In genomic region chr16:29815632-29816337, GRCm38 (mm10) we compare ENCODE assay signal across 13 mouse cellular contexts.
DNase-seq lines count a peak whose midpoint lies in the region; ATAC-seq and TF ChIP-seq lines count a peak whose summit lies in the region.
"Had no signal": no experiment of that assay in that cellular context is flagged by ENCODE, and none has a peak within 500 bp of the region (broad histone marks: within the 10 kb centered on the region; RNA-seq: fewer than 3 reads in every experiment).

No protein-coding gene starts in this region.

- no peaks in the 10 kb centered on the region for H3K9me3 ChIP-seq in kidney, embryonic 16.5 days (ENCODE audit: low read length)
- H3K9me3 ChIP-seq in stomach, embryonic 15.5 days, result no peaks in the 10 kb centered on the region
- H3K9me3 ChIP-seq: neural tube, embryonic 13.5 days had no signal

- no peak for DNase-seq in kidney, adult 18-20 months
- peak; percentile 54 to 58 for DNase-seq in urinary bladder, adult 18-20 months (ENCODE audit: low spot score in 2 of 2)
- no peak for DNase-seq in urinary bladder, postnatal 10 days (ENCODE audit: low spot score)
- peak; percentile 97 for DNase-seq in gonadal fat pad, adult 2 months (ENCODE audit: low read depth)
- no peak for DNase-seq in cerebellum, adult 2 months
- no peak for DNase-seq in neural tube, embryonic 10.5 days (ENCODE audit: extremely low spot score, low spot score)
- DNase-seq: cerebellum, postnatal 36 days had no signal

- peaks cover 10% of the 10 kb centered on the region for H3K27me3 ChIP-seq in kidney, embryonic 16.5 days (ENCODE audit: insufficient read depth, low read length)
- no peaks in the 10 kb centered on the region for H3K27me3 ChIP-seq in stomach, embryonic 15.5 days (replicated peaks)
- no peaks in the 10 kb centered on the region for H3K27me3 ChIP-seq in cerebellum, adult 2 months (ENCODE audit: control insufficient read depth, insufficient read depth, low read length)

- H3K36me3 ChIP-seq in kidney, embryonic 16.5 days (ENCODE audit: insufficient read depth, low read length), result no peaks in the 10 kb centered on the region
- H3K36me3 ChIP-seq in stomach, embryonic 15.5 days, result no peaks in the 10 kb centered on the region
- H3K36me3 ChIP-seq: neural tube, embryonic 13.5 days had no signal

- no peak overlapping the region for H3K4me2 ChIP-seq in kidney, embryonic 16.5 days (replicated peaks; ENCODE audit: low read depth, low read length)
- H3K4me2 ChIP-seq in stomach, embryonic 15.5 days, result no peak overlapping the region
- H3K4me2 ChIP-seq: neural tube, embryonic 13.5 days had no signal

- peaks cover 35% of the 10 kb centered on the region for H3K4me1 ChIP-seq in kidney, embryonic 16.5 days (ENCODE audit: insufficient read depth, low read length)
- peaks cover 39% of the 10 kb centered on the region for H3K4me1 ChIP-seq in stomach, embryonic 15.5 days
- peaks cover 11% of the 10 kb centered on the region for H3K4me1 ChIP-seq in cerebellum, adult 2 months (ENCODE audit: control insufficient read depth, insufficient read depth, low read length)

- peak overlapping the region; percentile 44; the same call in 1 of the 2 replicates for H3K27ac ChIP-seq in kidney, embryonic 16.5 days (ENCODE audit: low read length)
- peak overlapping the region; percentile 88 for H3K27ac ChIP-seq in stomach, embryonic 15.5 days
- H3K27ac ChIP-seq in cerebellum, adult 2 months (ENCODE audit: insufficient read depth, low read length), result no peak overlapping the region
- H3K27ac ChIP-seq: neural tube, embryonic 13.5 days had no signal

- H3K4me3 ChIP-seq in kidney, embryonic 16.5 days (ENCODE audit: low read length), result no peak overlapping the region
- H3K4me3 ChIP-seq in stomach, embryonic 15.5 days (replicated peaks), result no peak overlapping the region
- no peak overlapping the region for H3K4me3 ChIP-seq in cerebellum, adult 2 months (replicated peaks; ENCODE audit: insufficient read depth, low read depth, low read length)
- H3K4me3 ChIP-seq: neural tube, embryonic 13.5 days had no signal

- ATAC-seq in kidney, embryonic 16.5 days (ENCODE audit: low FRiP score, low TSS enrichment), result no peak
- ATAC-seq in stomach, embryonic 15.5 days (ENCODE audit: insufficient read depth, low FRiP score, low read depth), result no peak
- ATAC-seq: CD4-positive, CD25-positive, alpha-beta regulatory T cell, adult 4 months; hindbrain, embryonic 16.5 days; midbrain, embryonic 16.5 days had no signal

- TF ChIP-seq CTCF in cerebellum, adult 2 months (IDR thresholded peaks at IDR 0.05; ENCODE audit: borderline replicate concordance, insufficient read depth, low read depth, low read length), result no peak

- no peak overlapping the region for H3K9ac ChIP-seq in kidney, embryonic 16.5 days (replicated peaks; ENCODE audit: low read length)
- no peak overlapping the region for H3K9ac ChIP-seq in stomach, embryonic 15.5 days
- H3K9ac ChIP-seq: neural tube, embryonic 13.5 days had no signal

- no peak for TF ChIP-seq POLR2A in cerebellum, adult 2 months (IDR thresholded peaks at IDR 0.05; ENCODE audit: borderline replicate concordance, insufficient read depth, low read length)

- WGBS in kidney, embryonic 16.5 days, result 80% methylated on average over 10 of the region's 10 CpGs
- WGBS in stomach, embryonic 15.5 days, result 76% methylated on average over 10 of the region's 10 CpGs
- WGBS in cerebellum, adult 2 months, result 96% methylated on average over 10 of the region's 10 CpGs

Comparison
In these comparisons a context has a peak if more than half of its experiments do, and no peak if none do; other contexts are left out.
1. DNase-seq: peak in urinary bladder, adult 18-20 months (2 of 2) and gonadal fat pad, adult 2 months (single experiment); none in kidney, adult 18-20 months (single experiment), urinary bladder, postnatal 10 days (single experiment), cerebellum, adult 2 months (0 of 2) and neural tube, embryonic 10.5 days (single experiment).